Mouse (Mus musculus): ENCODE data around the gene Top1.

Top1 gene

DNA sequence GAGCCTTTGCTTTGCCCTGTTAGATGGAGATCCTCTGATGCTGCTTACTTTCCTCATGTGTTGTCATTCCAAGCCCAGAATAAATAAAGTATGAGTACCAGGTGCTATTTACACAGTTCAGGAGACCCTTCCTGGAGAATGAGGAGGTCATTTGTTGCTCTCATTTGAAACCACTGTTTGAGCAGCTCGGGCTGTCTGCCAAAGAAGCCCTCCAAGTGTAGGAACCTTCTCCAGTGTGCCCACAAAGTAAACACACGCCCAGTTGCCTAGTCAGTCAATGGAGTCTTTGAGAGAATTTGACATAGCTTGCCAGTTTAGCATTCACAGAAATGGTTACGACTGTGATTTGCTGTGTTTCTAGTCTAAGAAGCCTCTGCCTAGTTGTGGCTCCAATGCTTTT lies 73.1 kb downstream of the Top1 start:
- no peak for DNase-seq (ENCODE audit: low read depth, low spot score)

DNA sequence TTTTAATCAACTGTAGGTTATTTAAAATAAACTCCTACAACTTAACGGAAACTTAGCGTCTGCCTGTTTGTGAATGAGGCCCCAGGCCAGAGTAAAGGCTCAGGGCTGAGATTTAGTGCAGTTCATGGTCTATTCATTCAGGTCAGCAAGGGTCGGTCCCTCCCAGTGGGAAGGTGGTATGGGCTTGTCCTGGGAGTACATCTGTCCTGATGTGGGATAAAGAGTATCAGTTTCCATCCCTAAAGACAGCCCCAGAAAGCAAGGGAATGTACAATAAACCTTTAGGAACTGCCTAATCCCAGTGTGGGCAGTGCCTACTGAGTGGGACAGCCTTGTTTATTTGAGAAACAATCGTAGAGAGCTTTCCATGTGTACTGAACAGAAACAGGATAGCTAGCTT lies 77.0 kb downstream of the Top1 start:
- DNase-seq (ENCODE audit: low read depth, low spot score), result no peak

DNA sequence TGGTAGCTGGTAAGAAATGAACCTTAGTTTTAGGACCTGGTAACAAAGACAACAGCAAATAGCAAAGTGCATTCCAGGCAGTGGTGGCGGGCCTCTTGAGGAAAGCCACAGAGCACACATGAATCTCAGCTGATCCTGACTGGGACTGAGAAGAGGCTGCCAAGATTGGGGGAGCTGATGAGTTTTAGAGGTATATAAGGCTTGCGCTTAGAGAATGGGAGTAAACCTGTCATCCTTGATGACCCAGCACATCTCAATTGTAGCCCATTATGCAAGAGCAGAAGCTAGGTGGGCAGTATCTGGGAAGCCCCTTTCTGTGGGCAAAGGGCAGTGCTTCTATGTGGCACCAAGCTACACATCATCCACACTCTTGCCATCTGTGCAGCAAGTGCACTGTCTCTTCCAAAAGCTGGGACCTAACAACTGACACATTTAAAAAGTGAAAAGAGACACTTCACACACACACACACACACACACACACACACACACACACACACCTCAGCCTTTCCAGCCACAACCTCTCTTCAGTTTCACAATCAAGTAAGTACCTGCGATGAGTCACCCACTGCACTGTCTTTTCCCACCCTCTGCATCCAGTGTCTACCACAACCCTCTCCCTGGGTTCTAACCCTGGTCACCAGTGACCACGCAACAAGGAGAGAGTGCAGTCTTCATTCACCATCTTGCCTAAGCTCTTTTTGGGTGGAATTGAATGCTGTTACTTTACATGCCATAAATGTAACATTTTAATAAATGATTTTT lies 78.1 kb downstream of the Top1 start:
- no peak for DNase-seq (ENCODE audit: low read depth, low spot score)

DNA sequence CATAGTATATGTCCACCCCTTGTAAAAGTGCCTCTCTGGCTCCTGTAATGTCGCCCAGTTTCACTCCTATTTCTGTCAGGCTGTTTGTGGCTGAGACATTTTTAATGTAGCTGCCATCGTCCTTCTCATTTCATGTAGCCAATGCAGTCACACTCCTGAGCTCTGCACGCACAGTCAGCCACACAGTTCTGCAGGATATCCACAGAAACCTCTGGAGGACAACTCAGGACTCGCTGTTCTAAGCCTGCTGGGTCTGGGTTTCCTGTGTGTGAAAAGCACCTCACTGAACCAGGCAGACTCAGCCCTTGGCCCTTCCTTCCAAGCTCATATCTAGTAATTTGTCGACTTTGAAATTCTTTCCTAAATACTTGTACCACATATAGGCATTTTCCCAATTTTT lies 78.8 kb downstream of the Top1 start:
- no peak for DNase-seq (ENCODE audit: low read depth, low spot score)

DNA sequence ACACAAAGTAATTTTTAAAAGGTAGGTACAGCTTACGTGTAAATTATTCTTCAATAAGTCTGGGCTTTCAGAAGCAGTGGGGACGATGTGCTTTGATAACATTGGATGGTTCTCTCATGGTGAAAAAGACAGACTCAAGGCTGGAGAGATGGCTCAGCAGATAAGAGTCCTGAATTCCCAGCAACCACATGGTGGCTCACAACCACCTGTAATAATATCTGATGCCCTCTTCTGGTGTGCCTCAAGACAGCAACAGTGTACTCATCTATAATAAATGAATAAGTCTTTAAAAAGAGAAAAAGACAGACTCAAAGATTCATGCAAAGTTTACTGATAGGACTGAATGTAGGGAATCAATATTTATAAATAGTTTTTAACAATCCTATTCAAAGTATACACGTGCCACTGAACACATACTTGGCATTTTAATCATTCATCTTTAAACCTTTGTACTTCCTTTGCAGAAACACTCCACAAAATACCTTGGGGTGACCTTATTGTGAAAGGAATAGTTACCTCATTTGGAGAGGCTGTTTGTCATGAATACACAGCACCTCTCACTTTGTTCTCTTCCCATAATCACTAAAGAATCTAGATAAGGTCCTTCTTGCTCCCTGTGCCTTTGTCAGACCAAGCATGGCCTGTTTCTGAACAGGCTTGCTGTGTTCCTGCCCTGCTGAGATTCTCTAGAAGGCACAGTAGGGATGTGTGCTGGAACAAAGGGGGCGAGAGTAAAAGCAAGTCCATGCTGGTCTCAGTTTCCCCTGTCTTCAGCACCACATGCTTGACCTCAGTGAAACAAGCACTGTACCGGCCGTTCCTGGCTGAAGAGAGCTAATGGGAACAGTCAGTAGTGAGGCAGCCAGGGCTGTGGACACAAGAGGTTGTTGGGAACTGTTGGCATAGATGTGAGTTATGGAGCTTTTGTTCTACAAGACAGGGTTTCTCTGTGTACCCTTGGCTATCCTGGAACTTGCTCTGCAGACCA lies 80.5 kb downstream of the Top1 start:
- no peak for DNase-seq (ENCODE audit: low read depth, low spot score)

DNA sequence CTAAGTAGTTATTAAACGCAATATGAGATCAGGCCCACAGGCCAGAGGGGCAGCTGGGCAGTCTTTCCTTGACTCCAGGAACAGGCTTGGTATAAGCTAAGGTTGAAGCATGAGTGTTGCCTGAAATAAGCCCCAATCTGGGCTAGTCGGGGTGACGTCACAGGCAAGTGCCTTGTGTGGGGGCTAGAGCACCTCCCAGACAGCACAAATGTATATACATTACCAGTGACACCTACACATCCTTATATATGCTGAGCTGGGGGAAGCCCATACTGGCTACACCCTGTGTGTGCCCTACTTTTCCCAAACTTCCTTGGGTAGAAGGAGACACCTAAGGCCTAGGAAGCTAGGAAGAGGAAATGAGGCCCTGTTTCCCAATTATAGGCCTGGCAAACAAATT lies 83.3 kb downstream of the Top1 start:
- no peak for DNase-seq (ENCODE audit: low read depth, low spot score)

DNA sequence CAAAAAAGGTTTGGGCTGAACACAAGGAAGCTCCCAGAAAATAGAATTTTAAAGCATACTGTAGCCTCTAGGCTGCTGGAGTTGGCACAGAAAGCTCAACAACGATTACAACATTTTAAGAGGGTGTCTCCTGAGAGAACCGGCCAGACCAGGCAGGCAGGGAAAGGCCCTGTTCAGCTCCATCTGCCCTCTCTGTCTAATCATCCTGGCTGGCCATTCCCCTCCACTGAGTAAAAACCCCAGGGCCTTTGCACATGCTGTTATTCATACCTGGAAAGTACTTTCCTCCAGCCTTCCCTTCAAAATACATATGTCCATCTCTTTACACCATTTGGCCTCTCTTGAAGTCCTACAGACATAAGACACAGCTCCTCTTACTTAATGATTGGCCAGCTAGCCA lies 83.7 kb downstream of the Top1 start:
- DNase-seq (ENCODE audit: low read depth, low spot score), result no peak

DNA sequence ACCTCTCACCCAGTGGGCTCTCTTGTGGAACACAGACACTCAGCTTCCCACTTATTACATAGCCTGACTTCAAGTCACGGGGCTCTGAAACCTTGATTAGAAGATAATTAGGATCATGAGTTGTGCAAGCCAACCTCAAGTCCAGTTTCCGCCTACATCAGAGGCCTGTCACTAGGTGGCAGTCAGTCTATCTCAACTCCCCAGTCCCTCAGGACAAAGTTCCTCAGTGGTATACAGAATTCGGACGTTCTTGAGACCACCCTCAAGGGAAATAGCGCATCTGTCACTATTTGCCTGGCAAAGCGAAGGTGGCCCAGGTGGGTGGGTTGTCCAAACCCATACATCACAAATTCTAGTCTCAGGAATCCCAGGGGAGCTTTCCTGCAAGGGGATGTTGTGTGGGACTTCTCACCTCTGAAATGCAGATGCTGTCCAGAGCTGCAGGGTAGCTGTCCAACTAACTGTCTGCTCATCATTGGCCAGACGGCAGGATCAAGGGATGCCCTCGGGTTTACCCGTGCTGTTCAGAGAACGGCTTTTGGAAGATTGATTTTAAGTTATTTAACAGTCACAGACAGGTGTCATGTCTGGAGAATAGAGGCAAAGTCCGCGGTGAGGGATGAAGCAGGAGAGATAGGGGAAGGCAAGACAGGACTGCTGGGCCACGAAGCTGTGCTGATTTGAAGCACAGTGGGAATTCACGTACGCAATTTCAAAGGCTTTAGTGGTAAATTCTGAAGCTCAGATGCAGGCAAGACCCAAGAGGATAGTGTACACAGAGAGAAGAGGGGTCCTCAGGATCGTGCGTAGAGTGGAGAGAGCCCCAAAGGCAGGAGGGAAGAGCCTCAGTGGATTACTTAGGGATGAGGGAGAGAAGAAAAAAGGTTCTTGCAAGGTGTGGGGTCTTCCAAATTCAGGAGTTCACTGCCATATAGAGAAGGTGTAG lies 84.4 kb downstream of the Top1 start:
- peak; percentile 34 for DNase-seq (ENCODE audit: low read depth, low spot score)

DNA sequence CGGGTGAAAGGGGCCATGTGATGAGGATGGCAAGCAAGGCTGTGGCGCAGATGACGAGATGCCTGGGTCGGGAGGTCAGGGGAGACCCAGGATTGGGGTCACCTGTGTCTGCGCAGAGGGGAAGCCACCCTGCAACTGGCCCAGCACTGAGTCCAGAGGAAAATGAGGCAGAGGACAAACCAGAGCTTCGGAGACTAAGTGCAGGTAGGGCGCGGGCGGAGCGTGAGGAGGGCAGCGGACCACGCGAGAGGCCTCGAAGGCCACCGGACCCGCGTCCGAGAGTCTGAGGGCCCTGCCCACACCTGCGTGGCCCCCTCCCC lies 85.1 kb downstream of the Top1 start:
- no peak for DNase-seq (ENCODE audit: low read depth, low spot score)

DNA sequence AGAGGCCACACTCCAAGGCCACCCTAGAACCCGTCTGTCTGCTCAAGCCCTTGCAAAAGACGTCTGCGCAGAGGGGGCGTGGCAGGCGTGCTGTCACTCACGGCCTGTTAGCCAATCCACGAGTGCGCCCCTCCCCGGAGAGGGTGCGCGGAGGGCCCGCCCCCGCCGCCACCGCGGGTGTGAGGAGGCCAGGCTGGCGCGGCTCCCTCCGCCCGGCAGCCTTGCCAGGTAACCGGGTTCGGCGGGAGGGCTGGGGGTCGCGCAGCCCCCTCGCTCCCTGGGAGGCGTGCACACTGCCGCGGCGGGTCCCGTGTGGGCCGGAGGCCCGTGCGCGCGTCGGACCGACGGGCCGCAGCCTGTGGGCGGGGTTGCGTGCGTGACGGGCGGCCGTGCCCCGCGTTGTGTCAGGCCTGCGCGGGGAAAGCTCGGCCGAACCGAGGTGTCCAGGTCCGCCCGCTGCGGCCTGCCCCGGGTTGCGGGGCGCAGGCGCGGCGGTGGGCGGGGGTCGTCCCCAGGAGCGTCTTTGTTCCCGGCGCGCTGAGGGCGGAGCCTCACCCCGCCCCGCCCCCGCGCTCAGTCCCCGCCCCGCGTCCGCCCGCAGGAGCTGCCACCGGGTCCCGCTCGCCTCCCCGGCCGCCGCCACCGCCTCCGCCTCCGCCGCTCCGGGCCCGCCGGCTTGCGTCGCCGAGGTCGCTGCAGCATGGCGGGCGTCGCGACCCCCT lies 85.6 kb downstream of the Top1 start, which contains the start of gene Plcg1:
Gene Plcg1, plus strand, starts transcription at position 184 of the 722 bp plus-strand sequence.
- DNase-seq (ENCODE audit: low read depth, low spot score), result peak; percentile 93

DNA sequence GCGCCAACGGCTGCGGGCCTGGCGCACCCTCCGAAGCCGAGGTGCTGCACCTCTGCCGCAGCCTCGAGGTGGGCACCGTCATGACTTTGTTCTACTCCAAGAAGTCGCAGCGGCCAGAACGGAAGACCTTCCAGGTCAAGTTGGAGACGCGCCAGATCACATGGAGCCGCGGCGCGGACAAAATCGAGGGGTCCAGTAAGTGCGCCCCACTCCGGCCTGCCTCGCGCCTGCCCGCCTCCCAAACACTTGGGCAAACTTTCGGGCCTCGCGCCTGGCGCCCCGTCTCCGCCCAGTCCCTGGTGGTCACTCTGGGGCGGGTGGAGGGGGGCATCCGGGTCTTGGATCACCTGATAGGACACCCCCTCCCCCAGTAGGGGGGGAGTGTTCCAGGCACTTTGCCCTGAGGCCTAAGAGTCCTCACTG lies 86.2 kb downstream of the Top1 start:
- peak; percentile 61 for DNase-seq (ENCODE audit: low read depth, low spot score)

DNA sequence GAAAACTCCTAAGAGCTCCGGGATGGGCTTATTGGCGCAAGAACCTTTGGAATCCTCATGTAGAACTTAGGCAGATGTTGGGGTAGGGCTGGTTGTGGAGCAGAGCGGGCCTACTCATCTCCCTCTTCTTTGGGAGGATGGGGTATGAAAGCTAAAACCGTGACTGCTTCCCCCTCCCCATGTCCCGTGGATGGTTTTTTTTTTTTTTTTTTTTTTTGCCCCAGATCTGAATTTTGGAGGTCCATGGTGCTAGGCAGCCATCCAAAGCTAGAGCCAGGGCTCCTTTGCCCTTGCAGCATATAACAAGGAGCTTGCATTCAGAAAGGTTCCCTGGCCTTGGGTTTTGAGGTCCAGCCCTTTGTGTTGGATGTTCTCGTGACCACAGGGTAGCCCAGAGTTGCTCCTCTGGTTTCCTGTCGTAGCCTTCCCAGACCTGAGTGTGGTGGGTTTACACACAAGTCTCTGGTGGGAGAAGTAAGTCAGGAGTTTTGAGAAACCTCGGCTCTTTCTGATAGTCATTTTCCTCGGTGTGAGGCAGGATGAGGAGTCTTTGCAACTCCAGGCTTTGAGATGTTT lies 86.8 kb downstream of the Top1 start:
- DNase-seq (ENCODE audit: low read depth, low spot score), result peak; percentile 13

DNA sequence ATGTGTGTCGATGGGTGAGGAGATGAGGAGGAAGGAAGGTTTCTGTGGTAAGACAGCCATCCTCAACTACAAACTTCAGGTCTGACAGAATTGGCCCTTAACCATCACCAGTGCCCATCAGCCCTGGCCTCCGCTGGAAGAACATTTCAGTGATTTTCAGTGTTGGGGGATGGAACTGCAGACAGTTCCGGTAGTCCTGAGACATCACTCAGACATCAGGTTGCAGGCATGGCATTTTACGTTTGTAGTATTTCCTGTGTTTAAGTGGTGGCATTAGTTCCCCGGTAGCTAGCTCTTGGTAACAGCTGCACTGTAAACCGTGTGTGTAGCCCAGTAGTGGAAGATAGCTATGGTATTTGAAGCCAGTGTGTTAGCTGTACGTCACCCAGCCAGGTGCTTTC lies 87.4 kb downstream of the Top1 start:
- DNase-seq (ENCODE audit: low read depth, low spot score), result no peak

DNA sequence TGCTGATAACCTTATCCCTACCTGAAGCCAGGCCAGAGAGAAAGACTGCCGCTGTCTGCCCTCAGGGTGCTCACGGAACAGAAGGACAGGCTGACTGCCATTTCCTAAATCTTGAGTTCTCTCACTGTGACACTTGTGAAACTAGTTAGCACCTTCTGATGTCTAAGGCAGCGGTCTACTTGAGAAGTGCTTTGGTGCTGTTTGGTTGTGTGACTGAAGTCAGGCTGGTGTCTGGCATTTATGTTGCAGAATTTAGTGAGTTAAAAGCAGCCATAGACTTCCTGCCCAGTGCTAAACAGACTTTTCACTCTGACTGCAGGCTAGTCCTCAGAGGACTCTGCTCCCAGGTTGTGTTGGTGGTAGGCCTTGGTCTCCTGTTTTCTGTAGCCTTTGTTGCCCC lies 88.6 kb downstream of the Top1 start:
- DNase-seq (ENCODE audit: low read depth, low spot score), result no peak

DNA sequence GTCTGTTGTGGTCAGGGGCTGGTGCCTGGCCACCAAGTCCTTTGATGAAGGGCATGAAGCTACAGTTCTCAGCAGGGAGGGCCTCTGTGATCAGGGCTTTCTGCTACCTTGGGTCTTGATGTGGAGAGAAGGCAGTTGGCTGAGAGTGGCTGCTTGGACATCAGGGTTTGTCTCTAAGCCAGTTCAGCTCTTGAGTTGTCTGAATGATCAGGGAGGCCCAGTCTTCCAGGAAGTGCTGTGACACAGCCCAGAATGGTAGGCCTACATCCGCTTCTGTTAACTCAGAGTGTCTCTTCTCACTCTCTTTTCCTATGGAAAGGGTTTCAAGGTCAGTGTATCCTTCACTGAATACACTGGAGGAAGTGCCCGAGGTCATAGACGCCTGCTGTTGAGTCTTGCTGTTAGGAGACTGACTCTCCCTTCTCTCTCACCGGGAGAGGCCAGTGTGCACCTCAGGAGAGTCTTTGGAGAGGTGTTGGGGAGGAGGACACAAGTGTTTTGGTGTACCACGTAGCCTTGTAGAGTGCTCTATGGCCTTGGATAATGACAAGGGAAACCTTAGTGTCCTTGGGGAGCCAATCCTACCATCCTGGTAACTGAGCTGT lies 90.1 kb downstream of the Top1 start:
- peak; percentile 68 for DNase-seq (ENCODE audit: low read depth, low spot score)

DNA sequence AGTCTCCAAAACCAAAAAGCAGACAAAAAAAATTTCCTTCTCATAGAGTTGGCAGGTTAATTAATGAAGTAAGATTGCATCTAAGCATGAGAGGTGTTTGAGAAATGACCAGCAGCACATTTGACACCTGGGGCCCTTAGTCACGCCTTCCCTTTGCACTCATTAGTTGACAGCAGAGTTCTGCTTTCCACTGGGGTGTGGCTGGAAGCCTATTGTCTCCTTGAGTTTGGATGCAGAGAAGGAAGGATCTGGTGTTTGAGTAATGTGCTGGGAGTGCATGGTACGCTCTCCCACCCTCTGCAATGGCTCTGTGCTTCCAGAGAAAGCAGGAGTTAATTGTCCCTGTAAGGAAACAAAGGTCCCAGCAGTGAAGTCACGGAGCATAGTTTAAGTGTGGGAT lies 90.8 kb downstream of the Top1 start:
- peak; percentile 70 for DNase-seq (ENCODE audit: low read depth, low spot score)

DNA sequence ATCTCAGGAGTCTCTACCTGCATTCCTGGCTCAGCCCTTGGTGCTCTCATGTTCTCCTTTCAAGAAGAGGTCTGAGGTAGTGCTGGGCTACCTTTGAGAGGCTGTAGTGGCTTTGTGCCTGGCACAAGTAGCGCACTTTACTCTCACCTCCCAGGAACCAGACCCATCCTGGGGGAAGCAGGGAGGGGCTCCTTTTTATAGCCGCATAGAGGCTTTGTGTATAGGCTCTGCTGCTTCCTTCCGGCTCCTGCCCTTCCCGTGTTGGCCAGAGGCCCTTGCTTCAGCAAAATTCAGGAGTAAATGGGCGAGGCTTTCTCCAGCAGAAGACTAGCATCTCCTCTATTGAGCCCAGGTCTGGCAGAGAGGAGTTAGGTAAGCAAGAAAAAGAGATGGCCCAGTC lies 92.7 kb downstream of the Top1 start:
- peak; percentile 69 for DNase-seq (ENCODE audit: low read depth, low spot score)

DNA sequence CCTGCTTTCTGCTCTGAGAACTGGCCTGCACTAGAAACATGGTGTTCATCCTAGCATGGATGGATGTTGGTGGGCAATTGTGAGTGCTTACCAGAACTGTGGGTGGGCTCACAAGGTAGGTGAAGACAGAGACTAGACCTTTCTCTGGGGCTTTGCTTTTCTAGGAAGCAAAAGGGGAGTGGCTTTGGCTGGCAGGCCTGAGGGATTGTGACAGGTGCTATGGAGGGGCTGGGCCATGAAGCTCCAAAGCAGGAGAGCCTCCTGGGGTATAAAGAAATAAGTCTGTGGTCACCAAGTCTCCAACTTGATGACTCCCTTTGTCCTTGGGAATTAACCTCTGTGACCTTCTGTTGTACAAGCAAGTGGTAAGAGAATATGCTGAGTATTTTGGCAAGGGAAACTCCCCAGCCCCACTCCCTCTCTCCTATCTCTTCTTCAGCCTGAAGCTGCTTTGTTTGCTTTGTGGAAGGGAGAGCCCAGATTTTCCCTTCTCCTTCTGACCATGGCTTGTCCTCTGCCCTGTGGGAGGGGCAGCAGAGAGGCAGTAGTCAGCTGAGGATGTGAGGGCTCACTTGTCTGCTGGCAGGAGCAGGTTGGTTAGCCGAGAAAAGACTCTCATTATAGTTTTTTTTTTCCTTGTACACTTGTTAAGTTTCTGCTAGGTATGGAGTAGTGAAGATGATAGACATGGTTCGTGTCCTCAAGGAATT lies 94.1 kb downstream of the Top1 start:
- peak; percentile 46 for DNase-seq (ENCODE audit: low read depth, low spot score)

DNA sequence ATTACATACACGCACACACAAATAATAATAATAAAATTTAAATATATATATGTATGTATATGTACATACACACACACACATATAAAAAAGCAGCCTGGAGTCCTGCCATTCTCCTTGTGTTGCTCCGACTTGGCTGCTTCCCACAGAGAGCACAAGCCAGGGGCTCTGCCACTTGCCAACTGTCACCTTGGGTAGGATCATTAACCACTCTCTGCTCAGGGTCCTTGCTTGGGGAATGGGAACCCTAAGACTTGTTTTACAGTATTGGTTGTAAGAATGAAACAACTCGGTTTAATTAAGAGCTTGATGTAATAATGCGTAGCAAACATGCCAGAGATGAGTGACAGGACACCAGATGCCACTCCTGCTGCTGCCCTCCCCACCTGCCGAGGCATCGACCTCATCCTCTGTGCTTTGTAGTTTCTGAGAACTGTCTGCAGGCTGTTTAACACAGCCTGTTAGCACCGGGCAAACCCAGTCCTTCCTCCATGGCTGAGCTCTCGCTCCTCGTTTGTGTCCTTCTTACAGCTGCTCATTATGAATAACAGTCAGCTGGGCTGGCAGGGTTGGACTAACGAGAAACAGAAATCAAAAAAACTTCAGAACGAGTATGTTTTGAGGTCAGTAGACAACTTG lies 95.0 kb downstream of the Top1 start:
- DNase-seq (ENCODE audit: low read depth, low spot score), result no peak

Data from R1 (cell line).